Mouse (Mus musculus): ENCODE data around the gene Hnrnpa1. TPM values are rescaled to one million over a fixed set of nuclear protein-coding genes. Genes with fewer than 3 reads are reported as not detected.

The Hnrnpa1 gene
- polyA plus RNA-seq, 1 experiment from 2014 or later, result 1,438 TPM

DNA sequence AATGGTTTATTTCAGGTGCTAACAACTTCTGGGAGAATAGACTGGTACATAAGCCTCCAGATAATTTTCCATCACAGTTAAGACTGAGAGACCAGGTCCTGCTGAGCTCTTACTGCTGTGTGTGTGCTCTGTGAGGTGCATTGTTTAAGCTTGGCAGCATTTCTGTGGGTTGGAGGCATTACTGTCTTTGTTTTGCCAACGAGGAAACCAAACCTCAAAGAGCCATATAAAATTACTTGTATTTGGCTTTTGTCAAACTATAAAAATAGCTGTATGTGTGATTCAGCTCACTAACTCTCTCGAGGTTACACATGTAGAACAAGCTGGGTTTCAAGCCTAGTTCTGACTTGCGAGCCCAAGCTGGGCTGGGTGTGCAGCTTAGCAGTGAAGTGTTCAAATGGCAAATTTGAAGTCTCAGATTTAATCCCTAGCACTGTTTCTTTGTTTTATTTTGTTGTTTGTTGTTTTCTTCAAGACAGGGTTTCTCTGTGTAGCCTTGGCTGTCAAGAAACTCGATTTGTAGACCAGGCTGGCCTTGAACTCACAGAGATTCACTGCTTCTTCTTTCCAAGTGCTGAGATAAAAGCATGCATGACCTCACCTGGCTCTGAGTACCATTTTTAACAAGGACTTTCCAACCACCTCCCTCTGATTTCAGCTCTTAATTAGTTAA lies 52.6 kb downstream of the Hnrnpa1 start:
- peaks cover 53% of the 10 kb centered on the region for H3K36me3 ChIP-seq
- ATAC-seq (ENCODE audit: insufficient number of reproducible peaks, insufficient read depth, low FRiP score, low TSS enrichment, low read depth), result no peak
- H3K27me3 ChIP-seq, result no peaks in the 10 kb centered on the region
- H3K4me3 ChIP-seq (replicated peaks), result no peak overlapping the region
- no peaks in the 10 kb centered on the region for H3K9me3 ChIP-seq
- H3K4me2 ChIP-seq, result no peak overlapping the region
- peaks cover 73% of the 10 kb centered on the region for H3K4me1 ChIP-seq (replicated peaks)
- no peak overlapping the region for H3K9ac ChIP-seq (replicated peaks)
- 0 out of 2 replicates have a peak overlapping the region, but pooled peaks have one; percentile 46 for H3K27ac ChIP-seq
- 77% methylated on average over 4 of the region's 4 CpGs for WGBS

DNA sequence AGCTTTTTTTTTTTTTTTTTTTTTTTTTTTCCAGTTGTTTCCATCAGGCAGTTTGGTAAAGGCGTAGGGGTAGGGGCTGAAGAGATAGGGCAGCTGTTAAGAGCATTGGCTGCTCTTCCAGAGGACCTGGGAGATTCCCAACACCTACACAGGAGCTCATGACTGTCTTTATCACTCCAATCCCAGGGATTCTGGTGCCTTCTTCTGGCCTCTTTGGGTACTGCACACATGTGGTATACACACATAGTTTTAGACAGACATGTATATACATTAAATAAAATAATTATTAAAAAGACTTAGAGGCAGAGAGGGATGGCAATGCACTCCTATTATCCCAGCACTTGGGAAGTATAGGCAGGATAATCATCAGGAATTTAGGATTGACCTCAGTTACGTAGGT lies 53.1 kb downstream of the Hnrnpa1 start:
- H3K36me3 ChIP-seq, result peaks cover 58% of the 10 kb centered on the region
- WGBS, result 94% methylated on average over 2 of the region's 2 CpGs
- H3K4me2 ChIP-seq, result no peak overlapping the region
- H3K27me3 ChIP-seq, result no peaks in the 10 kb centered on the region
- no peak overlapping the region for H3K27ac ChIP-seq
- no peak overlapping the region for H3K4me3 ChIP-seq (replicated peaks)
- H3K9ac ChIP-seq (replicated peaks), result no peak overlapping the region
- no peaks in the 10 kb centered on the region for H3K9me3 ChIP-seq
- ATAC-seq (ENCODE audit: insufficient number of reproducible peaks, insufficient read depth, low FRiP score, low TSS enrichment, low read depth), result no peak
- peaks cover 74% of the 10 kb centered on the region for H3K4me1 ChIP-seq (replicated peaks)

DNA sequence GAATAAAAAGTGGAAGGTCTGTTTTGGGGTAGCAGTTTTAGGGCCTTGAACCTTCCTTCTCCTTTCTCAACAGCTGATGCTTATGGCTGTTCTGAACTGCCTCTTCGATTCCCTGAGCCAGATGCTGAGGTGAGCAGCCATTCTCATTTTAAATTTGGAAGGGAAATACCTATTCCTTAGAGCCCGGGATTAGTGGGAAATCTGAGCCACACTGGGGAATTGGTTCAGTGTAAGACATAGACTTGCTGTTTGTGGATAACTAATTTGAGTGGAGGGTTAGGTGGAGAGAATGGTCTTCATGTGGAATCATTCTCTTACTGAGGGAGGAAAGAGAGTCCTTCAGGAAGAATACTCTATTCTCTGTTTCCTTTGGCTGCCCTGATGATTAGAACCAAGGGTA lies 54.4 kb downstream of the Hnrnpa1 start:
- H3K4me1 ChIP-seq (replicated peaks), result peaks cover 74% of the 10 kb centered on the region
- H3K36me3 ChIP-seq, result peaks cover 57% of the 10 kb centered on the region
- H3K9ac ChIP-seq (replicated peaks), result no peak overlapping the region
- H3K4me3 ChIP-seq (replicated peaks), result no peak overlapping the region
- no peak overlapping the region for H3K4me2 ChIP-seq
- no peaks in the 10 kb centered on the region for H3K27me3 ChIP-seq
- peak overlapping the region; percentile 76 for H3K27ac ChIP-seq
- 33% methylated on average over 2 of the region's 2 CpGs for WGBS
- H3K9me3 ChIP-seq, result no peaks in the 10 kb centered on the region
- no peak for ATAC-seq (ENCODE audit: insufficient number of reproducible peaks, insufficient read depth, low FRiP score, low TSS enrichment, low read depth)

DNA sequence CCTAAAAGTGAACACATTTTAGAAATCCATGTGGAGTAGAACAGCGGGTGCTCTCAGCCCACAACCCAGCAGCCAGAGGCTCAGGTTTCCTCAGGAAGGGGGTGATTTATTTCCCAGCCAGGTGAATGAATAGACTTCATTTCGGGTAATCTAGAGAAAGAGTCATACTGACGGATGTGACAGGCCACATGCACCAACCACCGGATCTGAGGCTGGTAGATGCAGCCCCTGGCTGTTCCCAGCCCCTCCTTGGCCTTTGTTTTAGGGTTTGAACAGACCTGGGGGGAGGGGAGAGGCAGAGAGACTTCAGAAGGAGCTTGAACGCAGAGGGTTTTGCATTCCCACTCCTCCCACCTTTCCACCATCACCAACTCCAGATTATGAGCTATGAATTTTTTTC lies 55.6 kb downstream of the Hnrnpa1 start:
- H3K9ac ChIP-seq (replicated peaks), result peak overlapping the region; percentile 18; the same call in 1 of the 2 replicates
- ATAC-seq (ENCODE audit: insufficient number of reproducible peaks, insufficient read depth, low FRiP score, low TSS enrichment, low read depth), result peak; percentile 68
- peak overlapping the region; percentile 97 for H3K27ac ChIP-seq
- peak overlapping the region; percentile 16; the same call in 1 of the 2 replicates for H3K4me2 ChIP-seq
- WGBS, result 1% methylated on average over 5 of the region's 5 CpGs
- H3K27me3 ChIP-seq, result no peaks in the 10 kb centered on the region
- no peak overlapping the region for H3K4me3 ChIP-seq (replicated peaks)
- H3K9me3 ChIP-seq, result no peaks in the 10 kb centered on the region
- H3K4me1 ChIP-seq (replicated peaks), result peaks cover 74% of the 10 kb centered on the region
- H3K36me3 ChIP-seq, result peaks cover 45% of the 10 kb centered on the region

MicroRNA genes within 50 kb of the gene (microRNA counts, 519-probe panel; counts per million panel counts)
- 5,947 counts per million, percentile 70 among the panel's probes with 10 or more counts for microRNA mmu-miR-148b

Small RNAs within 50 kb of the gene (microRNA-seq; reads per million reads assigned to microRNA genes)
- gene Mir148b, result 212 reads per million, percentile 61 among the genes with 10 or more reads in this experiment

Other genes with a start within 250 kb of the Hnrnpa1 start
- gene Hoxc8, start 249.8 kb upstream of the Hnrnpa1 start, polyA plus RNA-seq (2016; fragmentation: Nextera tagmentation; extraction: Ambion mirVana), result 3.9 and 4.0 TPM in 2 replicates
- gene Hoxc6, start 242.2 kb upstream of the Hnrnpa1 start, polyA plus RNA-seq (2016; fragmentation: Nextera tagmentation; extraction: Ambion mirVana), result 3.9 and 4.4 TPM in 2 replicates
- 3.8 and 6.7 TPM in 2 replicates for gene Hoxc4, start 221.5 kb upstream of the Hnrnpa1 start, polyA plus RNA-seq (2016; fragmentation: Nextera tagmentation; extraction: Ambion mirVana)
- 14.6 and 15.2 TPM in 2 replicates for gene Smug1, start 73.3 kb upstream of the Hnrnpa1 start, polyA plus RNA-seq (2016; fragmentation: Nextera tagmentation; extraction: Ambion mirVana)
- 201 and 206 TPM in 2 replicates for gene Cbx5, start 616 bp upstream of the Hnrnpa1 start, polyA plus RNA-seq (2016; fragmentation: Nextera tagmentation; extraction: Ambion mirVana)
- 4.6 and 4.7 TPM in 2 replicates for gene Nfe2, start 18.0 kb downstream of the Hnrnpa1 start, polyA plus RNA-seq (2016; fragmentation: Nextera tagmentation; extraction: Ambion mirVana)
- gene Copz1, start 32.3 kb downstream of the Hnrnpa1 start, polyA plus RNA-seq (2016; fragmentation: Nextera tagmentation; extraction: Ambion mirVana), result 252 and 259 TPM in 2 replicates
- 0.31 and 0.44 TPM in 2 replicates for gene Gpr84, start 70.2 kb downstream of the Hnrnpa1 start, polyA plus RNA-seq (2016; fragmentation: Nextera tagmentation; extraction: Ambion mirVana)
- gene Zfp385a, start 99.7 kb downstream of the Hnrnpa1 start, polyA plus RNA-seq (2016; fragmentation: Nextera tagmentation; extraction: Ambion mirVana), result 11.2 and 13.3 TPM in 2 replicates
- 45.1 and 50.5 TPM in 2 replicates for gene Itga5, start 126.3 kb downstream of the Hnrnpa1 start, polyA plus RNA-seq (2016; fragmentation: Nextera tagmentation; extraction: Ambion mirVana)
- not detected in 2 replicates for gene Gtsf1, start 190.0 kb downstream of the Hnrnpa1 start, polyA plus RNA-seq (2016; fragmentation: Nextera tagmentation; extraction: Ambion mirVana)
- not detected in 2 replicates for gene Gtsf2, start 208.0 kb downstream of the Hnrnpa1 start, polyA plus RNA-seq (2016; fragmentation: Nextera tagmentation; extraction: Ambion mirVana)
- 1.4 and 1.7 TPM in 2 replicates for gene Nckap1l, start 213.4 kb downstream of the Hnrnpa1 start, polyA plus RNA-seq (2016; fragmentation: Nextera tagmentation; extraction: Ambion mirVana)

Measured in limb, embryonic 12.5 days (tissue).